Mouse (Mus musculus) hindbrain, postnatal 0 days (tissue): Measurements from ENCODE around the gene Gm853. TPM values are rescaled to one million over a fixed set of nuclear protein-coding genes. Genes with fewer than 3 reads are reported as not detected.
A peak's percentile ranks its signal among the peaks of the same experiment; 100 is the strongest.

Source experiments
- ATAC-seq: fragments of 200-750 bp; cut with Nextera tagmentation; 2 replicates; pipeline ENCODE4 v1.8.0; 2017; ENCODE audit warnings: mild to moderate bottlenecking, moderate TSS enrichment, moderate library complexity
- DNase-seq: peaks from one replicate; pipeline ENCODE4 v3.0.0-alpha.2; 2015; ENCODE audit warnings: low spot score
- H3K27ac ChIP-seq: fragments of 300-500 bp; sonication (generic); 2 replicates; pipeline ENCODE4 v1.5.1; 2014; ENCODE audit warnings: mild to moderate bottlenecking
- H3K27me3 ChIP-seq: fragments of 300-500 bp; sonication (generic); 2 replicates; pipeline ENCODE4 v1.6.1; 2014; ENCODE audit warnings: low read length, mixed read lengths; ENCODE audit not compliant: insufficient read depth
- H3K36me3 ChIP-seq: fragments of 300-500 bp; sonication (generic); 2 replicates; pipeline ENCODE4 v1.6.1; 2014; ENCODE audit warnings: low read length, mixed read lengths; ENCODE audit not compliant: insufficient read depth
- H3K4me1 ChIP-seq: fragments of 300-500 bp; sonication (generic); 2 replicates; pipeline ENCODE4 v1.6.1; 2014; ENCODE audit warnings: antibody characterized with exemption, low read length, mixed read lengths; ENCODE audit not compliant: insufficient read depth
- H3K4me2 ChIP-seq: fragments of 300-500 bp; sonication (generic); 2 replicates; pipeline ENCODE4 v1.6.1; 2014; ENCODE audit warnings: low read depth, mild to moderate bottlenecking, low read length, moderate library complexity, mixed read lengths
- H3K4me3 ChIP-seq: fragments of 300-500 bp; sonication (generic); 2 replicates; pipeline ENCODE4 v1.5.1; 2014; ENCODE audit warnings: low read length
- H3K9ac ChIP-seq: fragments of 300-500 bp; sonication (generic); replicated peaks from 2 replicates; pipeline ENCODE4 v1.6.1; 2014; ENCODE audit warnings: mild to moderate bottlenecking, low read length, moderate library complexity, mixed read lengths
- H3K9me3 ChIP-seq: fragments of 300-500 bp; sonication (generic); 2 replicates; pipeline ENCODE4 v1.6.1; 2016; ENCODE audit warnings: low read length, mixed read lengths
- CTCF ChIP-seq: IDR thresholded peaks from 2 replicates; pipeline ENCODE4 v1.5.1; 2016; ENCODE audit warnings: antibody characterized with exemption, control low read depth, low read depth
- WGBS: fragments of 180-500 bp; shearing (Covaris S2); extraction: QIAGEN DNeasy Blood & Tissue Kit; methylation state at CpG from one replicate; pipeline ENCODE4 v1.1.7; 2014; 5-methylcytosine and 5-hydroxymethylcytosine counted together
- polyA plus RNA-seq: library from polyadenylated mRNA; unstranded; fragments of >200 nt; fragmentation: Nextera tagmentation; extraction: Ambion mirVana; gene quantifications from 2 replicates; pipeline ENCODE4 v1.2.1, GENCODE M21; 2015
- total RNA-seq: library from RNA; depleted of rRNA; stranded (reverse); fragments of >200 nt; gene quantifications from 2 replicates; pipeline ENCODE4 v1.2.3, GENCODE M21; 2014

The Gm853 gene
- total and polyA plus RNA-seq, 2 experiments from 2014 or later, result 1.8 to 2.0 TPM

DNA sequence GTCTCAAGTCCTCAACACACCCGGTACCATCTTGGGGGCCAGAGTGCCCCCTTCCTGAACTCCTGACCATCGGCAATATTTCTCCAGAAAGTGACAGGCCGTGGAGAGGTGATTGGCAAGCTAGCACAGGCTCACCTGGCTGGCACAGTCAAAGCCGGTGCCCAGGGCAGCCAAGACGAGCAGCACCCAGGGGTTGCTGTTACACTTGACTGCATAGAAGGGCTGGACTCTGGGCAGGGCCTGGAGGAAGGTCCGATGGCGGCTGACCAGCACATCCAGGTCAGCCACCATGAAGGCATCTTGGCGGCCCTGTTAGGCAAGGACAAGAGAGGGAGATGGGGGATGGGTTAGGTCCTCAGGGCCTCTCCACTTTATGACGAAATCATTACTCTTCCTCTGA, 2.0 kb downstream of the Gm853 start:
- no peak overlapping the region for H3K9ac ChIP-seq
- H3K9me3 ChIP-seq, result no peaks in the 10 kb centered on the region
- no peak for ATAC-seq
- no peak overlapping the region for H3K4me2 ChIP-seq
- no peak for DNase-seq
- WGBS, result 82% methylated on average over 9 of the region's 9 CpGs
- no peaks in the 10 kb centered on the region for H3K27me3 ChIP-seq
- TF ChIP-seq CTCF, result no peak
- H3K36me3 ChIP-seq, result no peaks in the 10 kb centered on the region
- H3K27ac ChIP-seq, result no peak overlapping the region
- H3K4me1 ChIP-seq, result no peaks in the 10 kb centered on the region
- H3K4me3 ChIP-seq, result no peak overlapping the region

DNA sequence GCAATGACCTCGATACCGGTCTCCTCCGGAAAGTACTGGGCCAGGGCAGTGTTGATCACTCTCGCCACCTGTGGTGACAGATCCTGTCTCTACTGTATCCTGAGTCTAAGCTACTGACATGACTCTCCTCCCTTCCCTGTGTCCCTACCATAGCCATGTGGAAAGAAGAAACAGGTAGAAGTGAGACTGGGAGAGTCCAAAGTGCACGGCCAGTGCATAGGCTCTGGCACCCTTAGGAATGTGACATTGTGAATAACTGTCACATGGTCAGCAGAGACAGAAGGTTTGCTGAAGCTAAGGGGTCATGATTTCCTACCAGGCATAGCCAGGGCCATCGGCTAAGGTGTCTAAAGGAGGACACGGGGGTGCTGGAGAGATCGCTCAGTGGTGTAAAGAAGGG, 6.8 kb downstream of the Gm853 start:
- Histone ChIP-seq H3K9me3 (no peaks in the 10 kb centered on the region), H3K36me3 (no peaks in the 10 kb centered on the region), H3K9ac (no peak overlapping the region), H3K4me2 (no peak overlapping the region), H3K4me3 (no peak overlapping the region), H3K27ac (no peak overlapping the region), H3K4me1 (no peaks in the 10 kb centered on the region), H3K27me3 (no peaks in the 10 kb centered on the region)
- 90% methylated on average over 8 of the region's 8 CpGs for WGBS
- ATAC-seq (no peak), DNase-seq (no peak)
- TF ChIP-seq CTCF, result no peak

DNA sequence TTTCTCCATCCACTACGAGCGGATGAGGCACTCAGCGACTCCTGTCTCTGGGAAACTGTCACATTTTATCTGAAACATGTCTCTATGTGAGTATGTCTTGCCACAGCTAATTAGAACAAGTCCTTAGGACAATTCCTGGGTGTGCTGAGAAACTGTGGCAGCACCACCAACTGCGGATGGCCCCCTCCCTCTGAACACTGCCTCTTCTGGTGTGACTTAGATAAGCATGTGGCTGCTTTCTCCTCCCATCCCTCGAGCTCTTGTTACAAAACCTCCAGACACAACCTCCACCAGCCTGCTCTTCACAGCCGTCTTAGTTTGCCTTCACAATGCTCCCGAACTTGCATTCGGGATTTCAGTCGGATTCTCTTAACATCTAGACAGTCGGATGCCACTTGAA, 8.3 kb downstream of the Gm853 start:
- no peaks in the 10 kb centered on the region for H3K9me3 ChIP-seq
- 71% methylated on average over 10 of the region's 10 CpGs for WGBS
- no peak for TF ChIP-seq CTCF
- ATAC-seq (no peak), DNase-seq (no peak)
- H3K27ac ChIP-seq, result no peak overlapping the region
- H3K4me1 ChIP-seq, result no peaks in the 10 kb centered on the region
- no peak overlapping the region for H3K9ac ChIP-seq
- no peaks in the 10 kb centered on the region for H3K27me3 ChIP-seq
- H3K4me3 ChIP-seq, result no peak overlapping the region
- H3K4me2 ChIP-seq, result no peak overlapping the region
- no peaks in the 10 kb centered on the region for H3K36me3 ChIP-seq

- DNase-seq, result no peak
- no peaks in the 10 kb centered on the region for H3K36me3 ChIP-seq
- no peaks in the 10 kb centered on the region for H3K9me3 ChIP-seq
- 96% methylated on average over 4 of the region's 4 CpGs for WGBS
- no peak overlapping the region for H3K27ac ChIP-seq
- H3K4me2 ChIP-seq, result no peak overlapping the region
- H3K4me1 ChIP-seq, result no peaks in the 10 kb centered on the region
- H3K9ac ChIP-seq, result no peak overlapping the region
- no peak overlapping the region for H3K4me3 ChIP-seq
- no peak for ATAC-seq
- TF ChIP-seq CTCF, result no peak
- no peaks in the 10 kb centered on the region for H3K27me3 ChIP-seq
Measured at GRCm38 (mm10) chr4:130213197-130213596, 9.0 kb downstream of the Gm853 start.

GRCm38 (mm10) chr4:130212421-130212820, 9.8 kb downstream of the Gm853 start:
- WGBS, result 74% methylated on average over 7 of the region's 7 CpGs
- no peaks in the 10 kb centered on the region for H3K4me1 ChIP-seq
- H3K36me3 ChIP-seq, result no peaks in the 10 kb centered on the region
- no peaks in the 10 kb centered on the region for H3K27me3 ChIP-seq
- no peaks in the 10 kb centered on the region for H3K9me3 ChIP-seq
- no peak for ATAC-seq
- no peak overlapping the region for H3K4me3 ChIP-seq
- no peak for TF ChIP-seq CTCF
- H3K27ac ChIP-seq, result no peak overlapping the region
- DNase-seq, result no peak
- H3K4me2 ChIP-seq, result no peak overlapping the region
- H3K9ac ChIP-seq, result no peak overlapping the region

DNA sequence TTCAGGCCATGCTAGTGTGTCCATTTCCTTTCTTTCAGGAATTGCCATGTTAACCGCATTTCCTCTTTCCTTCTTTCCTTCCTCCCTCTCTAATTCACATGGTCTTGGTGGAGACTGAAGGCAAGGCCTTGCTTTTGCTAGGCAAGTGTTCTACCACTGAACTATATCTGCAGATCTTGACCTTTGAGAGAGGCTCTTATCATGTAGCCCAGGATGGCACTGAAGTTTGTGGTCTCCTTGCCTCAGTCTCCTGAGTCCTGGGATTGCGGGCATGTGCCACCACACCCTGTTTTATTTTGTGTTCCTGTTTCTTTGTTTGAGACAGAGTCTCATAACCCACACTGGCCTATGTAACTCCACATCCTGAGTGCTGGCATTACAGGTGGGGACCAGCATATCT, 10.3 kb downstream of the Gm853 start:
- H3K9ac ChIP-seq, result no peak overlapping the region
- H3K4me1 ChIP-seq, result no peaks in the 10 kb centered on the region
- no peaks in the 10 kb centered on the region for H3K9me3 ChIP-seq
- no peak for TF ChIP-seq CTCF
- H3K27ac ChIP-seq, result no peak overlapping the region
- H3K4me3 ChIP-seq, result no peak overlapping the region
- H3K27me3 ChIP-seq, result no peaks in the 10 kb centered on the region
- WGBS, result 95% methylated on average over 2 of the region's 2 CpGs
- no peak for DNase-seq
- no peak overlapping the region for H3K4me2 ChIP-seq
- ATAC-seq, result no peak
- H3K36me3 ChIP-seq, result no peaks in the 10 kb centered on the region

- H3K4me2 ChIP-seq, result peak overlapping the region; percentile 72
- peak; percentile 90 for DNase-seq
- H3K27me3 ChIP-seq, result no peaks in the 10 kb centered on the region
- 13% methylated on average over 35 of the region's 35 CpGs for WGBS
- peak overlapping the region; percentile 30 for H3K4me3 ChIP-seq
- peak; percentile 73 for ATAC-seq
- H3K9me3 ChIP-seq, result no peaks in the 10 kb centered on the region
- 0 out of 2 replicates have a peak, but pooled peaks cover 2% of the 10 kb centered on the region for H3K4me1 ChIP-seq
- H3K36me3 ChIP-seq, result no peaks in the 10 kb centered on the region
- peak overlapping the region; percentile 30; the same call in 1 of the 2 replicates for H3K9ac ChIP-seq
- no peak overlapping the region for H3K27ac ChIP-seq
- peak; percentile 99 for TF ChIP-seq CTCF
Measured at GRCm38 (mm10) chr4:130198694-130199670, 23.2 kb downstream of the Gm853 start.
